Mouse (Mus musculus): ENCODE results near the gene Hist1h4d. TPM values are rescaled to one million over a fixed set of nuclear protein-coding genes. Genes with fewer than 3 reads are reported as not detected.

The Hist1h4d gene
- total and polyA plus RNA-seq, 3 experiments, result 11.7 to 1,889 TPM; not detected in 1

GRCm38 (mm10) chr13:23595622-23596372, 14.4 kb downstream of the Hist1h4d start (continued):
- no peak for TF ChIP-seq BHLHE40 (IDR thresholded peaks at IDR 0.05; ENCODE audit: borderline replicate concordance, low read depth, low read length)
- TF ChIP-seq TAL1 (IDR thresholded peaks at IDR 0.05; ENCODE audit: low read length), result peak; percentile 88
- no peak for TF ChIP-seq MAZ (IDR thresholded peaks at IDR 0.05; ENCODE audit: low read depth, low read length)
- TF ChIP-seq NELFE (IDR thresholded peaks at IDR 0.05; ENCODE audit: low read depth, low read length), result no peak
- TF ChIP-seq KAT2A (conservative IDR thresholded peaks at IDR 0.05; ENCODE audit: low read depth, low read length), result no peak
- TF ChIP-seq ETS1 (IDR thresholded peaks at IDR 0.05; ENCODE audit: low read depth, low read length), result peak; percentile 37; the same call in 1 of the 2 replicates
- no peak for TF ChIP-seq CTCF (IDR thresholded peaks at IDR 0.05 in 2 of 3, conservative IDR thresholded peaks at IDR 0.05 in 1 of 3; ENCODE audit: control insufficient read depth in 1 of 3, insufficient read depth in 1 of 3, low read depth in 2 of 3, low read length in 3 of 3, poor library complexity in 1 of 3, severe bottlenecking in 1 of 3)
- TF ChIP-seq MEF2A (IDR thresholded peaks at IDR 0.05; ENCODE audit: extremely low read depth, insufficient replicate concordance, low read depth, low read length, poor library complexity, severe bottlenecking), result no peak
- no peak for TF ChIP-seq RAD21 (IDR thresholded peaks at IDR 0.05; ENCODE audit: low read depth, low read length)
- no peak for TF ChIP-seq POLR2AphosphoS2 (IDR thresholded peaks at IDR 0.05; ENCODE audit: low read length)
- no peak for TF ChIP-seq TBP (IDR thresholded peaks at IDR 0.05; ENCODE audit: low read depth, low read length)
- TF ChIP-seq E2F4 (IDR thresholded peaks at IDR 0.05; ENCODE audit: borderline replicate concordance, low read depth, low read length), result no peak
- no peak for TF ChIP-seq SIN3A (IDR thresholded peaks at IDR 0.05; ENCODE audit: low read length)
- no peak for TF ChIP-seq POLR2A (IDR thresholded peaks at IDR 0.05; ENCODE audit: control insufficient read depth in 1 of 2, insufficient read depth in 1 of 2, low read depth in 1 of 2, low read length in 2 of 2, poor library complexity in 1 of 2)
- TF ChIP-seq ZNF384 (IDR thresholded peaks at IDR 0.05; ENCODE audit: low read depth, low read length), result no peak
- no peak for TF ChIP-seq UBTF (IDR thresholded peaks at IDR 0.05; ENCODE audit: borderline replicate concordance, insufficient read depth, low read depth, low read length)

DNA sequence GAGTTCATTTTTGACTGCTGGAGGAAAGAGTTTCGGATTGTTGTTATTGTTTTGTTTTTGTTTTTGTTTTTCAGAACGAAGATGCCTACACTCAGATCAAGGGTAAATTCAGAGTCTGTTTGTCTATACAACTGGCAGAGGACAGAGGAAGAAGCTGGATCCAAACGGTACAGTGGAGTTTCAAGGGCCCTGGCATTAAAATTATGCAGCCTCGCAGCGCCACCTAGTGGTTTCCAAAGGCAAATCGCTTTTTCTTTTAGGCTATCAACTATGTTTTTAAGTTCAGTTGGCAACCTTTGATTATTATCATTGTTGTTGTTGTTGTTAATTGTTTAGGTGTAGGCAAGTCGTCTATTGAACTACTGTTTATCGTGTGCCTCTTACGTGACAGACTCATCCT, 16.6 kb downstream of the Hist1h4d start:
- Histone ChIP-seq H3K9ac (ENCODE audit: control insufficient read depth, low read depth, low read length, poor library complexity, severe bottlenecking) (peak overlapping the region; percentile 34; the same call in 1 of the 2 replicates), H3K27ac (ENCODE audit: control insufficient read depth, low read depth, low read length) (no peak overlapping the region), H3K79me2 (ENCODE audit: control insufficient read depth, insufficient read depth, low read length, poor library complexity) (no peaks in the 10 kb centered on the region), H3K4me3 (ENCODE audit: control insufficient read depth in 1 of 2, insufficient read depth in 1 of 2, low read depth in 2 of 2, low read length in 2 of 2) (0 out of 4 replicates have a peak overlapping the region, but pooled peaks of 1 of the 2 experiments have one; percentile 19), H3K9me3 (replicated peaks; ENCODE audit: insufficient read depth, low read length) (no peaks in the 10 kb centered on the region), H3K4me1 (ENCODE audit: control insufficient read depth in 1 of 2, insufficient read depth in 2 of 2, low read length in 2 of 2) (peaks cover 15 to 26% of the 10 kb centered on the region in 2 experiments), H3K27me3 (ENCODE audit: control insufficient read depth in 1 of 2, insufficient read depth in 2 of 2, low read length in 2 of 2) (no peaks in the 10 kb centered on the region), H3K36me3 (ENCODE audit: control insufficient read depth in 1 of 2, insufficient read depth in 2 of 2, low read length in 2 of 2) (peaks cover 0 to 28% of the 10 kb centered on the region in 2 experiments; a peak in 2 of 4 replicates)
- peak; percentile 89 for DNase-seq (ENCODE audit: low read depth, low spot score)
- TF ChIP-seq TBP (IDR thresholded peaks at IDR 0.05; ENCODE audit: low read depth, low read length) (peak; percentile 53; the same call in 1 of the 2 replicates), ZNF384 (IDR thresholded peaks at IDR 0.05; ENCODE audit: low read depth, low read length) (0 out of 2 replicates have a peak, but pooled peaks have one; percentile 18), MXI1 (IDR thresholded peaks at IDR 0.05; ENCODE audit: low read depth, low read length) (no peak), SMC3 (IDR thresholded peaks at IDR 0.05; ENCODE audit: low read depth, low read length) (peak; percentile 76), SIN3A (IDR thresholded peaks at IDR 0.05; ENCODE audit: low read length) (peak; percentile 70), POLR2AphosphoS2 (IDR thresholded peaks at IDR 0.05; ENCODE audit: low read length) (no peak), MAFK (IDR thresholded peaks at IDR 0.05; ENCODE audit: borderline replicate concordance, low read depth, low read length) (no peak), GATA1 (IDR thresholded peaks at IDR 0.05; ENCODE audit: low read depth, low read length) (peak; percentile 27; the same call in 1 of the 2 replicates), ZMIZ1 (IDR thresholded peaks at IDR 0.05; ENCODE audit: low read depth, low read length) (no peak), MEF2A (IDR thresholded peaks at IDR 0.05; ENCODE audit: extremely low read depth, insufficient replicate concordance, low read depth, low read length, poor library complexity, severe bottlenecking) (no peak), ZC3H11A (IDR thresholded peaks at IDR 0.05; ENCODE audit: low read depth, low read length) (peak; percentile 85), BHLHE40 (IDR thresholded peaks at IDR 0.05; ENCODE audit: borderline replicate concordance, low read depth, low read length) (peak; percentile 9; the same call in 1 of the 2 replicates), RAD21 (IDR thresholded peaks at IDR 0.05; ENCODE audit: low read depth, low read length) (peak; percentile 98), MYC (IDR thresholded peaks at IDR 0.05; ENCODE audit: low read depth, low read length) (no peak), ELF1 (IDR thresholded peaks at IDR 0.05; ENCODE audit: low read depth, low read length) (0 out of 2 replicates have a peak, but pooled peaks have one; percentile 24), CTCF (IDR thresholded peaks at IDR 0.05 in 2 of 3, conservative IDR thresholded peaks at IDR 0.05 in 1 of 3; ENCODE audit: control insufficient read depth in 1 of 3, insufficient read depth in 1 of 3, low read depth in 2 of 3, low read length in 3 of 3, poor library complexity in 1 of 3, severe bottlenecking in 1 of 3) (peak; percentile 75 to 88 (median 77))

Data from MEL (cell line).